Mouse (Mus musculus) stomach, postnatal 0 days (tissue): ENCODE data around the gene Ptp4a2.

Experiments
- CTCF ChIP-seq: IDR thresholded peaks from 2 replicates; pipeline ENCODE4 v1.5.1; 2016; ENCODE audit warnings: antibody characterized with exemption, low read depth, mild to moderate bottlenecking, moderate library complexity
- EP300 ChIP-seq: optimal IDR thresholded peaks from 2 replicates; pipeline ENCODE3; 2016; ENCODE audit warnings: antibody characterized with exemption

- no peak for TF ChIP-seq CTCF
- no peak for TF ChIP-seq EP300
Observed at GRCm38 (mm10) chr4:129890094-129890493, 79.1 kb downstream of the Ptp4a2 start.
